Mouse (Mus musculus) forebrain, embryonic 14.5 days (tissue): ENCODE data around the gene Lce1f. TPM values are rescaled to one million over a fixed set of nuclear protein-coding genes. Genes with fewer than 3 reads are reported as not detected.
"Not testable (repeated sequence)": the region's sequence is repeated elsewhere in the genome, so short reads cannot be mapped to it uniquely, and the experiment has no call there.

ENCODE experiments used
- ATAC-seq: fragments of 200-750 bp; cut with Nextera tagmentation; 2 replicates; pipeline ENCODE4 v1.8.0; 2017; ENCODE audit warnings: mild to moderate bottlenecking, moderate library complexity
- DNase-seq: peaks from one replicate; pipeline ENCODE4 v3.0.0-alpha.2; 2015; ENCODE audit warnings: low spot score
- H3K27ac ChIP-seq: fragments of 300-500 bp; sonication (generic); 2 replicates; pipeline ENCODE4 v1.5.1; 2014; ENCODE audit warnings: low read depth, mild to moderate bottlenecking, control low read depth, low read length, moderate library complexity
- H3K27me3 ChIP-seq: fragments of 300-500 bp; sonication (generic); replicated peaks from 2 replicates; pipeline ENCODE4 v1.6.1; 2014; ENCODE audit warnings: low read length, control low read depth, mixed read lengths; ENCODE audit not compliant: control insufficient read depth, insufficient read depth
- H3K36me3 ChIP-seq: fragments of 300-500 bp; sonication (generic); 2 replicates; pipeline ENCODE4 v1.6.1; 2014; ENCODE audit warnings: low read length, control low read depth; ENCODE audit not compliant: control insufficient read depth, insufficient read depth
- H3K4me1 ChIP-seq: fragments of 300-500 bp; sonication (generic); 2 replicates; pipeline ENCODE4 v1.6.1; 2014; ENCODE audit warnings: antibody characterized with exemption, low read length, control low read depth; ENCODE audit not compliant: control insufficient read depth, insufficient read depth
- H3K4me2 ChIP-seq: fragments of 300-500 bp; sonication (generic); 2 replicates; pipeline ENCODE4 v1.6.1; 2014; ENCODE audit warnings: mild to moderate bottlenecking, control low read depth, low read length
- H3K4me3 ChIP-seq: fragments of 300-500 bp; sonication (generic); 2 replicates; pipeline ENCODE4 v1.5.1; 2014; ENCODE audit warnings: low read depth, low read length, control low read depth
- H3K9ac ChIP-seq: fragments of 300-500 bp; sonication (generic); 2 replicates; pipeline ENCODE4 v1.6.1; 2014; ENCODE audit warnings: mild to moderate bottlenecking, low read length, control low read depth, moderate library complexity
- H3K9me3 ChIP-seq: fragments of 300-500 bp; sonication (generic); replicated peaks from 2 replicates; pipeline ENCODE4 v1.6.1; 2016; ENCODE audit warnings: low read length, control low read depth, mixed read lengths; ENCODE audit not compliant: control insufficient read depth
- WGBS: fragments of 180-500 bp; shearing (Covaris S2); extraction: QIAGEN DNeasy Blood & Tissue Kit; methylation state at CpG from one replicate; pipeline ENCODE4 v1.1.7; 2014; 5-methylcytosine and 5-hydroxymethylcytosine counted together
- polyA plus RNA-seq: library from polyadenylated mRNA; unstranded; fragments of >200 nt; fragmentation: Nextera tagmentation; extraction: Ambion mirVana; gene quantifications from 2 replicates; pipeline ENCODE4 v1.2.1, GENCODE M21; 2014

Lce1f gene
- polyA plus RNA-seq, 1 experiment from 2014 or later = not detected

DNA sequence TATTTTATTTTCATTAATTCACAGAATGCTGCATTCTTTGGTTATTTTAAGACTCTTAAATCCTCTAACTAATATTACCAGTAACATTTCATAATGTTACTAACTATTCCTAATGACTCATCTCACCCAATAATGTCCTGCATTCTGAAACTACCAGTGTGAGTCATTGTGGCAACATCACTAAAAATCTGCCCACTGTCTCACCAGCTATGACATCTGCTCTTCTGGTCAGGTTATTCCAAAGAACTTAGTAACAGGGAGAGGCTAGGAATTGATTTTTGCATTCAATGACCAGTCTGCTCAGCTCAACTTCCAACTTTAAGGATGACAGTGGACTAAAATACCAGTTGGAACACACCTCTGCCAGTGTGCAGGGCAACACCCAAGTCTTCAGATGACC lies 28.5 kb downstream of the Lce1f start:
- Histone ChIP-seq H3K36me3 (no peaks in the 10 kb centered on the region), H3K27me3 (no peaks in the 10 kb centered on the region), H3K9me3 (no peaks in the 10 kb centered on the region), H3K4me1 (no peaks in the 10 kb centered on the region), H3K27ac (no peak overlapping the region), H3K4me3 (no peak overlapping the region), H3K4me2 (no peak overlapping the region), H3K9ac (no peak overlapping the region)
- ATAC-seq (no peak), DNase-seq (no peak)

DNA sequence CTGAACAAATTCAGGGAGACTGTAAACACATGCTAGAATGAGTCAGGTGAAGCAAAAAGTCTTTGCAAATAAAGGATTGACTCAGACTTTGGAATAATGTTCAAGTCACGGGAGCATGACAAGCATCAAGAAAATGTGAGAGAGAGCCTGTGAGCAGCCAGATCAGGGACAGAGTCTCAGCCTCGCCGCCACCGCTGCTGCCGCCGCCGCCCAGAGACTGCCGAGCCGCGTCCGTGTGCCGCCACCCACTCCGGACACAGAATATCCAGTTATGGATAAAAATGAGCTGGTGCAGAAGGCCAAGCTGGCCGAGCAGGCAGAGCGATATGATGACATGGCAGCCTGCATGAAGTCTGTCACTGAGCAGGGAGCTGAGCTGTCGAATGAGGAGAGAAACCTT lies 31.0 kb downstream of the Lce1f start:
- not testable (repeated sequence) for H3K27me3 ChIP-seq, H3K27ac ChIP-seq, H3K36me3 ChIP-seq, H3K4me3 ChIP-seq, H3K4me2 ChIP-seq, ATAC-seq, H3K9ac ChIP-seq, H3K4me1 ChIP-seq, DNase-seq, H3K9me3 ChIP-seq
- 89% methylated on average over 16 of the region's 16 CpGs for WGBS

DNA sequence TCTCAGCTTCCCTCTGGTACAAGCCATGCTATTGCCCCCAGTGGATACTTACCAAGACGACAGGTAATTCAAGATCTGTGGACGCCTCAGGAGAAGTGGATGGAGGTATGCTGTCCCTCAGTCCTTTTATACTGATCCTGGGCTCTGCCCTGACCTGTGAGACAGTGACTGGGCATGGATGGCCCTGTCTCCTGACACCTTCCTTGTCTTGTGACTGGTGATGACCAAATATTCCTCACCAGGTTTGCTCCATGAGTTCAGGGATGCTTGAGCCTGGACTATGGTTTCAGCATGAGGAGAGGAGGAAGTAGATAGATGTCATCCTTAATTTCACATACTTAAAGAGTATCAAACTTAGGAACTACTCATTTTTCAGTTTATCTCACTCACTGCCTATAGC lies 33.0 kb downstream of the Lce1f start, which contains the start of gene Lce1d:
Gene Lce1d (minus strand): TSS at position 101 of the 400 bp plus-strand sequence.
- no peak within 1 kb of the TSS for H3K4me3 ChIP-seq
- H3K4me1 ChIP-seq = no peaks in the 10 kb centered on the region
- no peaks in the 10 kb centered on the region for H3K36me3 ChIP-seq
- H3K4me2 ChIP-seq = no peak within 1 kb of the TSS
- DNase-seq (no peak), ATAC-seq (no peak)
- WGBS = 65% methylated on average over 2 of the region's 2 CpGs
- H3K27me3 ChIP-seq = no peaks in the 10 kb centered on the region
- H3K9ac ChIP-seq = no peak within 1 kb of the TSS
- no peak within 1 kb of the TSS for H3K27ac ChIP-seq
- no peaks in the 10 kb centered on the region for H3K9me3 ChIP-seq

DNA sequence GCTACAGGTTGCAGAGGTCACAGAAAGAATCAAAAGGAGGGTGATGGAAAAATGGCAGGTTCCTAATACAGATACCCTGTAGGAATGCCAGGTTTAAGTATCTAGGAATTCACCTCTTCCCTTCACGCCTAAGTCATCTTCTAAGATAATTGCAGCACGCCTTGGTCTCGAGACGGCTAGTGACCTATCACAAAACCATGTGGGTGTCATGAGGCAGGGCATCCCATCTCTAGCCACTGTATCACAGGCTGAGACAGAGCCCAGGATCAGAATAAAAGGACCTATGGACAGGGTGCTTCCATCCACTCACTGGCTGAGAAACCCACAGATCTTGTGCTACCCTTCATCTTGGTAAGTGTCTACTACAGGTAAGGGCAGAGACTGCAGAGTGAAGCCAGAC lies 41.2 kb downstream of the Lce1f start, which contains the start of gene Lce1c:
Gene Lce1c (plus strand): TSS at position 301 of the 400 bp plus-strand sequence.
- WGBS = 95% methylated on average over 4 of the region's 4 CpGs
- ATAC-seq (no peak), DNase-seq (no peak)
- Histone ChIP-seq H3K27me3 (no peaks in the 10 kb centered on the region), H3K4me1 (no peaks in the 10 kb centered on the region), H3K27ac (no peak within 1 kb of the TSS), H3K9ac (no peak within 1 kb of the TSS), H3K9me3 (no peaks in the 10 kb centered on the region), H3K4me3 (no peak within 1 kb of the TSS), H3K36me3 (no peaks in the 10 kb centered on the region), H3K4me2 (no peak within 1 kb of the TSS)

DNA sequence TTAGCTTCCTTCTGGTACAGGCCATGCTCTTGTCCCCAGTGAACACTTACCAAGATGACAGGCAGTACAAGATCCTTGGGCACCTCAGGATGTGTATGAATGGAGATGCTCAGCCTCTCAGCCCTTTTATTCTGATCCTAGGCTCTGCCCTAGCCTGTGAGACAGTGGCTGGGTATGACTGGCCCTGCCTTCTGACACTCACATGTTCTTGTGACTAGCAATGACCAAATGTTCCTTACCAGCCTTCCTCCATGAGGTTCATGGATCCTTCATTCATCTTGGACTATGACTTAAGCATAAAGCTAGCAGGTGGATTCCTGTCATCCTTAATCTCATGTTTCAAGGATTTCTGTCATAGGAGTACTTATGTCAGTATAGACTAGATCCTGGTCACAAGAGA lies 49.9 kb downstream of the Lce1f start, which contains the start of gene Lce1a2:
Gene Lce1a2 (minus strand): TSS at position 101 of the 400 bp plus-strand sequence.
- no peak within 1 kb of the TSS for H3K27ac ChIP-seq
- no peaks in the 10 kb centered on the region for H3K27me3 ChIP-seq
- ATAC-seq (no peak), DNase-seq (no peak)
- H3K4me3 ChIP-seq = no peak within 1 kb of the TSS
- H3K36me3 ChIP-seq = no peaks in the 10 kb centered on the region
- no peaks in the 10 kb centered on the region for H3K9me3 ChIP-seq
- no peak within 1 kb of the TSS for H3K4me2 ChIP-seq
- no peak within 1 kb of the TSS for H3K9ac ChIP-seq
- H3K4me1 ChIP-seq = no peaks in the 10 kb centered on the region

Other genes with a start within 250 kb of the Lce1f start
- not detected in 2 replicates for gene Sprr1a, start 234.5 kb downstream of the Lce1f start, polyA plus RNA-seq
- gene Sprr4, start 219.9 kb downstream of the Lce1f start, polyA plus RNA-seq = not detected in 2 replicates
- not detected in 2 replicates for gene 2310046K23Rik, start 185.8 kb downstream of the Lce1f start, polyA plus RNA-seq
- gene Ivl, start 146.6 kb downstream of the Lce1f start, polyA plus RNA-seq = not detected in 2 replicates
- gene Smcp, start 131.4 kb downstream of the Lce1f start, polyA plus RNA-seq = not detected in 2 replicates
- not detected in 2 replicates for gene 2210017I01Rik, start 112.9 kb downstream of the Lce1f start, polyA plus RNA-seq
- not detected in 2 replicates for gene Lce6a, start 98.7 kb downstream of the Lce1f start, polyA plus RNA-seq
- not detected in 2 replicates for gene Lce1a1, start 72.0 kb downstream of the Lce1f start, polyA plus RNA-seq
- not detected in 2 replicates for gene Lce1b, start 63.4 kb downstream of the Lce1f start, polyA plus RNA-seq
- not detected in 2 replicates for gene Lce1a2, start 50.0 kb downstream of the Lce1f start, polyA plus RNA-seq
- not detected in 2 replicates for gene Lce1c, start 41.1 kb downstream of the Lce1f start, polyA plus RNA-seq
- not detected in 2 replicates for gene Lce1d, start 33.1 kb downstream of the Lce1f start, polyA plus RNA-seq
- not detected in 2 replicates for gene Lce1e, start 11.3 kb downstream of the Lce1f start, polyA plus RNA-seq
- gene Gm38119, start 18.7 kb upstream of the Lce1f start, polyA plus RNA-seq = not detected in 2 replicates
- not detected in 2 replicates for gene Lce1g, start 32.0 kb upstream of the Lce1f start, polyA plus RNA-seq
- gene Lce1h, start 44.7 kb upstream of the Lce1f start, polyA plus RNA-seq = not detected in 2 replicates
- gene Lce1i, start 58.5 kb upstream of the Lce1f start, polyA plus RNA-seq = not detected in 2 replicates
- not detected in 2 replicates for gene Lce1j, start 70.2 kb upstream of the Lce1f start, polyA plus RNA-seq
- not detected in 2 replicates for gene Lce1k, start 87.5 kb upstream of the Lce1f start, polyA plus RNA-seq
- gene Kprp, start 106.9 kb upstream of the Lce1f start, polyA plus RNA-seq = not detected in 2 replicates
- not detected in 2 replicates for gene Lce1l, start 130.9 kb upstream of the Lce1f start, polyA plus RNA-seq
- not detected in 2 replicates for gene 2310050C09Rik, start 149.9 kb upstream of the Lce1f start, polyA plus RNA-seq
- gene Lce3a, start 205.9 kb upstream of the Lce1f start, polyA plus RNA-seq = not detected in 2 replicates
- gene Lce3b, start 212.6 kb upstream of the Lce1f start, polyA plus RNA-seq = not detected in 2 replicates
- not detected in 2 replicates for gene Lce3c, start 224.1 kb upstream of the Lce1f start, polyA plus RNA-seq
- gene Lce3d, start 237.0 kb upstream of the Lce1f start, polyA plus RNA-seq = not detected in 2 replicates
- gene Lce3e, start 246.7 kb upstream of the Lce1f start, polyA plus RNA-seq = not detected in 2 replicates